Mouse (Mus musculus) embryo, embryonic 10 days (tissue): ENCODE measurements at regions not wholly inside any gene's neighbourhood (a gene's known extent, or its start where the extent isn't known, plus 50 kb on each side); places are given as distances from the start of the nearest gene placed in this dataset.
A peak's percentile ranks its signal among the peaks of the same experiment; 100 is the strongest.

Experiments
- DNase-seq: peaks from one replicate; pipeline ENCODE4 v3.0.0-alpha.2; 2015; ENCODE audit warnings: low spot score

- no peak for DNase-seq
Observed at GRCm38 (mm10) chr3:38820787-38821186, 66.0 kb upstream of the Fat4 start.

GRCm38 (mm10) chr3:38820315-38820714 lies 66.4 kb upstream of the Fat4 start:
- DNase-seq: no peak

DNA sequence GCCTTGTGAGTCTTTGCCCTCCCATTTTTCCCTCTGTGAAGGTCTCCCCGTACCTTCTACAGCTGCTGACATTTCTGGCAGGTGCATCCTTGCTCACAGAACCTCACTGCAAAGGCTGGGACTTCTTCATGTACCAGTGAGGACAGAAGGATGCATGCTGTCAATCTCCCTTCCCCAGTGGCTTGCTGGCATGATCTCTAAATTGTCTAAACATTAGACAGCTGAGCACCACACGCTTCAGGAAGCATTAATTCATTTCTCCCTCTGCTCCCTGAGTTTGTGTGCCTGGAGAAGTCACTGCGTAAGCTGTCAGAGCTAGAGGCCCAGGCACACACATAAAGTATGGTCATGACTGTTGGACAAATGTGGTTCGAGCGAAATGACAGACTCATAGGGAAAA lies 69.1 kb upstream of the Fat4 start:
- no peak for DNase-seq

- no peak for DNase-seq
Observed at GRCm38 (mm10) chr3:38812457-38812856, 74.3 kb upstream of the Fat4 start.

DNA sequence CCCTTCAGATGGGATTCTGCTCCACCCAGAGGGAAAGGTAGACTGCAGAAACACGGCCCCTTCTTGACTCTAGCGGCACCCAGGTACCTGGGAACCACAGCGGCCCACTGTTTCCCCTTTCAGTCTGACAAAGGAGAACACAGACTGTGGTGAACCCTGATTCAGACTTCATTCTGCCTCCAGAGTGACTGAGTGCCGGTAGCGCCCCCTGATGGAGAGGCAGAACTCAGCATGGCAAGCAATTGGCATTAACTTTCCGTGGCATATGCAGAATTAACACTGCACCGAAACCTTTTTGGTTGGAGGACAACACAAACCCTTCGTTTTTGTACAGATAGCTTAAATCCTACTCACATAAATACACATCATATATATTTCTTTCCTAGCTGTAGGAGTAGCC lies 75.1 kb upstream of the Fat4 start:
- DNase-seq: no peak

DNA sequence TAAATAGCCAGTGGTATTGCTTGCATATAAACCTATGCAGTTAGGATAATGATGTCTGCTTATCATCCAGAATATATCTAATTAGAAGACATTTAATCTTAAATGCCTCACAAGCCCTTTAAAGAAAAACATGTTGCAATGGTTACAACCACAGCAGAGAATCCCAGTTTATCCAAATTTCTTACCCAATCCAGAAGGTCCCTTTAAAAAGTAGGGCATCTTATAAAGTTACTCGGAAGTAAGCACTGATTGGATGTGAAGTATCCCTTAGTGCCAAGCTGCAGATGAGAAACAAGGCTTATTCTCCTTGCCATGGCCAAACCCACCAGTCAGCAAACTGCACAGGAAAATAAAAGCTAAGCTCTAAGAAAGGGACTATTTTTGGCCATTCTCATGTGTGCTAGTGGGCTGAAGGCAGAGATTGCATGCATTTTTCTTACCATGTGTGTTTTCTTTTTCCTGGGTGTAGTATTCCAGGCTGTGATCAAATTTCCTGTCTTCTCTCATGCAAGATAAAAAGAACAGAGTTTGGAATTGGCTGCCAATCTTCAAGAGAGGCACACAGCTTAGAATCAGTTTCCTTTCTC lies 80.2 kb upstream of the Fat4 start:
- DNase-seq: no peak

- DNase-seq: no peak
Observed at GRCm38 (mm10) chr3:38806036-38806435, 80.7 kb upstream of the Fat4 start.

- no peak for DNase-seq
Observed at GRCm38 (mm10) chr3:38795646-38796301, 91.0 kb upstream of the Fat4 start.

GRCm38 (mm10) chr3:38793221-38793620 lies 93.5 kb upstream of the Fat4 start:
- no peak for DNase-seq

DNA sequence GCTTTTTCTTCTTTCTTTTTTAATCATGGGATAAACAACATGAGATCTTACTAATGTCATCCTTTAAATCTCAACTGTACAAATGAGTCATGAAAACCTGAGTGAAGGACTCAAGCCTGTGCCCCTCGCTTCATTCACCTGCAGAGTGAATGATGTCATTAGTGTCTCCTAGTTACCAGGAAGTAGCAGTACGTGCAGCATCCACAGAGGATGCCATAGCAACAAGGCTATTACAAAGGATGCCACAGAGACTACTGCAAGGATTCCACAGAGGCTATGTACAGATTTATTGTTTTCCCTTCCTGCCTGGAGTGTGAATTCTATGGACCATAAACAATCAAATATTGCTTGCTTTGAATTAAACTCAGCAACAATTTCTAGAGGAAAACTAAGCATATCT lies 98.0 kb upstream of the Fat4 start:
- no peak for DNase-seq

- DNase-seq: no peak
Observed at GRCm38 (mm10) chr3:38783711-38784110, 103.0 kb upstream of the Fat4 start.

DNA sequence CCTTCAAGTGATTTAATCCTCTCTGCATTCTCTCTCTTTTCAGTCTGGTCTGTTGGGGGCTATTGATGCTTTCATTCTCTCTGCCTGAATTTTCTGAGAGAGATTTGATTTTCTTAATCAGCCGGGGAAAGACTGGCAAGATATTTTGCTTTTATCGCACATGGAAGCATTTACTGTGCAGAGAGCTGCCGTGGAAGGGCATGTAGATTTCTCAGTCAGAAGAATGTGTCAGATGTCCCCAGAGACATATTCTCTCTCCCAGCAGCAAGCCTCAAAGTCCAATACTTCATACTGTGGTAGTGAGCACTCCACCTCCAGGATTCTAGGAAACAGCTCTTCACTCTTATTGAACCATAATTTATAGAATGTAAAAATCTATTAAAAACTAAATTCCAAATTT lies 103.7 kb upstream of the Fat4 start:
- DNase-seq: no peak

- DNase-seq: peak; percentile 29
Observed at GRCm38 (mm10) chr3:38776743-38777366, 109.9 kb upstream of the Fat4 start.

DNA sequence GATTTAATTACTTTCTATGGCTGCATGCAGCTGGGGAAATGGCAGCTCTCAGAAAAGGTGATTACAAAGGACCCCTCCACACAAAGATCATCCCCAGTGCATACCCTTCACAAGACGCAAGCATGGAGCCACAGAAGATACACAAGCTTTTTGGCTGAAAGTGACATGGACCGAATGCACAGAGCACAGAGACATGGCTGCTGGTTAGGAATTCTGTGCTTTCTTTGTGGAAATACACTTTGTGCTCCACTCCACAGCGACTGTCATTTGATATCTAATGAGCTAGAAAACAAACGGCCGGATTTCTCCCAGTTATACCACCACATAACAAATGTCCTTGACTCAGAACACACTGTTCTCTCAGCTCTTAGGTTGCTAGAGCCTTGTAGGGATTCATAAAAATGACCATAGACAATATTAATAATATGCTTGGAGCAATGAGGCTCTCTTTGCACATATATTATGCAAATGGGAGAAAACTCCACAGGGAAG lies 132.1 kb upstream of the Fat4 start:
- no peak for DNase-seq

GRCm38 (mm10) chr3:38753446-38754205 lies 133.1 kb upstream of the Fat4 start:
- no peak for DNase-seq

DNA sequence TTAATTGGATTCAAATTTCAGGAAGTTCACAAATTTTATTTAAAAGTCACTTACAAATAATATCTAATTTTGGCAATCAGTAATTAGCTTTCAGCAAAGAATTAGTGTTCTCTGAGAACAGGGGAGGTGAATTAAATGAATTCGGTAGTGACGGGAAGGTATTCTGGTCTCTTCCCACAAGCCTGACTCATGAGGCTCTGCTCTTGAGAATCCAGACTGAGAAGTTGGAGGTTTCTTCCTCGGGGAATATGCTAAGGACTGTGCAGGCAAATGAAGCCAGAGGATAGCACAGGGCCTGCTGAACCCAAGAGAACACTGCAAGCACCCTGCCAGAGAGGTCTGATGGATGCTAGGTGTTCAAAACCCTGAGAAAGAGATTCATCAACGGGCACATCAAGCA lies 144.6 kb upstream of the Fat4 start:
- no peak for DNase-seq

- peak; percentile 2 for DNase-seq
Observed at GRCm38 (mm10) chr3:38722606-38723005, 164.1 kb upstream of the Fat4 start.

DNA sequence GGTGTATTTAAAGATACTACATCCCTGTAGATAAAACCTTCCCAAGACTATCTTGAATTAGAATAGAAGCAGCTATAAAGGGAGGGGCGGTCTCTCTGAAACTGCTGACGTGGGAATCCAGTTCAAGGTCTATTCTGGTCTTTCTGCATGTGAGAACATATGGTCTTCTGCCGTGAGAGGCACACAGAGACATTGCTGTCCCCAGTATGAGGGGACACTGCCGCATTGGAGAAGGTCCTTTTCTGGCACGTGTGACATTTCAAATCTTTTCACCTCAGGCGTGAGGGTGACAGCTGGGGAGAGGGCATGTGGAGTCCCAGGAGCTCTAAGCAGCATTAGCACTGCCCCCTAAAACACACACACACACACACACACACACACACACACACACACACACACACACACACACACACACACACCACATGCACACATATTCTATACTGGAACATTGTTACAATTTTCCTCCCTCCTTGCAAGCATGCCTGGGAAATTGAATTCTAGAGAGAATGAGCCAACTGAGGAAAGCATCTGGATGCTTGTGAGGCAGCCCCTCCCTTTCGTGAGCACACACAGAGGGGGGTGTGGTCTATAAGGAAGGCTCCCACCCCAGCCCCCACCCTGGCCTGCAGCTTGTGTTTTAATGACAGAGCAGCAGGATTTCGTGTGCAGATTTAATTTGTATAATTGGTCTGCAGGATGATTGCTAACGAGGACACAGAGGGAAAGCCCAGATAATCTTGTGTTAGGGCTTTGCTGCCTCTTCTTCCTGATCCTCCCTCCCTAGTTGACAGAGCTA lies 174.5 kb upstream of the Fat4 start:
- peak; percentile 31 for DNase-seq

GRCm38 (mm10) chr3:38711229-38711628 lies 175.5 kb upstream of the Fat4 start:
- peak; percentile 41 for DNase-seq

DNA sequence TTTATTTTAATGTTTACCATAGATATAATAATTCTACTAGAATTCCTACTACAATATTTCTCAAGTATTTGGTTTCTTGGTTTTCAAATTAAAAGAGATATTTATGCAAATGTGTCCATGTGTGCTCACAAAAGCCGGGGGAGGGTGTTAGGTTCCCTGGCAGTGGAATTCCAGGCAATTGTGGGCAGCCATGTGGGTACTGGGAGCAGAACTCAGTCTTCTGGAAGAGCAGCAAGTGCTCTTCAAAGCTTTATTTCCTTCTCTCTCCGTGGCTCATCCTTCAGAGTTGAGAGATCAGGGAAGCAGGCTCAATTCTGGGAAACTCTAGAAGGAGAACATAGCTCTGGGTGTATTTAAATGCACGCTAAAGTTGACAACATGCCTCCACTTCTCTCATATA lies 178.8 kb upstream of the Fat4 start:
- no peak for DNase-seq

GRCm38 (mm10) chr3:38699206-38699605 lies 187.5 kb upstream of the Fat4 start:
- DNase-seq: no peak

DNA sequence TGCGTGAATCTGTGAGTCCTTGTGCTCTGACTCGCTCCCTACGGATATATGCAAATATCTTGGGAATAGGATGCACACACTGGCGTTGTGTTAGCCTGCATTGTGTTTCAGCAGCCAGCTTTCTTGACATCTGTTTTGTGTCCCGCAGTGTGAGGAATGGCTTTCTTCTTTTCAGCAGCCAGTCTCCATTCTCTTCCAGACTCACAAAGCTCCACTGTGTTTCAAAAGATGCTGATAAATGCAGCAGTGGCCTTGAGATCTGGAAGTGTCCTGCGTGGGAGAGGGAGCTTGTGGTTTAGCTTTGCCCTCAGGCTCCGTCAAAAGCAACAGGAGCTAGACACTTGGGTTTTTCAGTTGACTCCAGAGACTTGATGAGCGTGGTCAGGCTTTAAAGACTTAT lies 188.9 kb upstream of the Fat4 start:
- DNase-seq: peak; percentile 67
